Mouse (Mus musculus) ES-Bruce4 (cell line): ENCODE measurements around the gene Sfxn3.

Source experiments
- CTCF ChIP-seq: IDR thresholded peaks from one replicate; pipeline ENCODE4 v1.8.1; 2011; ENCODE audit warnings: low read depth, low read length
- EP300 ChIP-seq: IDR thresholded peaks from 2 replicates; pipeline ENCODE4 v1.6.1; 2011; ENCODE audit warnings: low read depth, low read length; ENCODE audit not compliant: insufficient read depth
- POLR2A ChIP-seq: IDR thresholded peaks from one replicate; pipeline ENCODE4 v1.8.1; 2011; ENCODE audit warnings: low read length; ENCODE audit not compliant: insufficient read depth

DNA sequence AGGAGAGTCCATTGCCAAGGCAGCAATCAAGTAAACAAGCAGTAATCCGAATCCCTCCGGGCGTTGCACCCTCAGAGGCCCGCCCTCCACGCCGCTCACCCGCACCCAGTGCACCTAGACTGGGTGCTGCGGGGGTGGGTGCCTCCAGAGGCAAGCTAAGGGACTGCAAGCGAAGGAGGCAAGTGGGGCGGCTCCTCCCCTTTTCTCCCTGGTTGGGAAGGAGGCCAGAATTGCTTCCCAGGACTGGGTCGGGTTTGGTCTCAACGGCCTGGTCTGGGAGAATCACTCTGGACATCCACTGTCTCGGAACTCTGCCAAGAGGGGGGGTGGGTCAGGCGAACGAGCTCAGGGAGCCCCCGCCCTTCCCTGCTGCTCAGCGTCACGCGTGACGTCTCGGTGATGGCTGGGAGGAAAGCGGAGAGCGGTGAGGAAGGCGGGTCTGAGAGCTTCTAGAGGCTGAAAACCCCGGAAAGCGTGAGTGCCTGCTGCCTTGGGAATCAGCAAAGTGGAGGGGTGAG lies at the start of gene Sfxn3:
- TF ChIP-seq CTCF (peak; percentile 34), EP300 (no peak), POLR2A (no peak)
